Mouse (Mus musculus) liver, embryonic 14.5 days (tissue): Measurements from ENCODE around the gene 2310007B03Rik. TPM values are rescaled to one million over a fixed set of nuclear protein-coding genes. Genes with fewer than 3 reads are reported as not detected.

Experiments used
- ATAC-seq: fragments of 200-750 bp; cut with Nextera tagmentation; 2 replicates; pipeline ENCODE4 v1.8.0; 2017; ENCODE audit warnings: moderate number of reproducible peaks, mild to moderate bottlenecking, moderate library complexity; ENCODE audit not compliant: insufficient read depth
- DNase-seq, 3 experiments: peaks; one replicate each; pipeline ENCODE4 v3.0.0-alpha.2; 2012 to 2013; ENCODE audit warnings: low read depth in 3 of 3, low spot score in 3 of 3
- H3K27ac ChIP-seq: fragments of 300-500 bp; sonication (generic); 2 replicates; pipeline ENCODE4 v1.5.1; 2014; ENCODE audit warnings: moderate library complexity, mild to moderate bottlenecking, control low read depth, inconsistent platforms
- H3K27me3 ChIP-seq: fragments of 300-500 bp; sonication (generic); 2 replicates; pipeline ENCODE4 v1.6.1; 2014; ENCODE audit warnings: mild to moderate bottlenecking, low read length, moderate library complexity; ENCODE audit not compliant: control insufficient read depth, insufficient read depth
- H3K36me3 ChIP-seq: fragments of 300-500 bp; sonication (generic); replicated peaks from 2 replicates; pipeline ENCODE4 v1.6.1; 2014; ENCODE audit warnings: low read depth; ENCODE audit not compliant: control insufficient read depth, insufficient read depth
- H3K4me1 ChIP-seq, 2 experiments: fragments of 200-500 bp in 1 of 2; fragments of 300-500 bp in 1 of 2; sonication (generic) in 1 of 2; replicated peaks; 2 replicates each; pipeline ENCODE4 v1.6.1; 2012 to 2014; ENCODE audit warnings: antibody characterized with exemption in 1 of 2, inconsistent platforms in 1 of 2, low read length in 1 of 2; ENCODE audit not compliant: control insufficient read depth in 2 of 2, insufficient read depth in 2 of 2
- H3K4me2 ChIP-seq: fragments of 300-500 bp; sonication (generic); 2 replicates; pipeline ENCODE4 v1.6.1; 2014; ENCODE audit warnings: low read depth, mild to moderate bottlenecking, control low read depth, moderate library complexity
- H3K4me3 ChIP-seq, 2 experiments: fragments of 200-500 bp in 1 of 2; fragments of 300-500 bp in 1 of 2; sonication (generic) in 1 of 2; 2 replicates each; pipeline ENCODE4 v1.5.1; 2012 to 2014; ENCODE audit warnings: low read depth in 2 of 2, low read length in 2 of 2, mild to moderate bottlenecking in 2 of 2, control low read depth in 1 of 2, inconsistent platforms in 1 of 2, moderate library complexity in 1 of 2; ENCODE audit not compliant: insufficient read depth in 1 of 2
- H3K9ac ChIP-seq: fragments of 300-500 bp; sonication (generic); replicated peaks from 2 replicates; pipeline ENCODE4 v1.6.1; 2014; ENCODE audit warnings: mild to moderate bottlenecking, control low read depth, moderate library complexity
- H3K9me3 ChIP-seq: fragments of 300-500 bp; sonication (generic); 2 replicates; pipeline ENCODE4 v1.6.1; 2016; ENCODE audit warnings: low read length, mixed read lengths; ENCODE audit not compliant: control insufficient read depth
- CTCF ChIP-seq: IDR thresholded peaks from 2 replicates; pipeline ENCODE4 v1.5.1; 2016; ENCODE audit warnings: antibody characterized with exemption, low read depth, control low read depth
- EP300 ChIP-seq: IDR thresholded peaks from 2 replicates; pipeline ENCODE4 v1.6.1; 2016; ENCODE audit warnings: antibody characterized with exemption, low read depth
- WGBS: fragments of 180-500 bp; shearing (Covaris S2); extraction: QIAGEN DNeasy Blood & Tissue Kit; methylation state at CpG from one replicate; pipeline ENCODE4 v1.1.7; 2014; ENCODE audit not compliant: insufficient replicate concordance; 5-methylcytosine and 5-hydroxymethylcytosine counted together
- polyA plus RNA-seq, 2 experiments: library from polyadenylated mRNA; depleted of rRNA in 1 of 2; stranded (reverse) in 1 of 2; unstranded in 1 of 2; fragments of >200 nt; fragmentation: Nextera tagmentation in 1 of 2; extraction: Ambion mirVana in 1 of 2; gene quantifications; 2 replicates each; pipeline versions ENCODE4 v1.2.1 to v1.2.3; 2012 to 2014

2310007B03Rik gene
- polyA plus RNA-seq, 2 experiments = 0.07 to 0.09 TPM

DNA sequence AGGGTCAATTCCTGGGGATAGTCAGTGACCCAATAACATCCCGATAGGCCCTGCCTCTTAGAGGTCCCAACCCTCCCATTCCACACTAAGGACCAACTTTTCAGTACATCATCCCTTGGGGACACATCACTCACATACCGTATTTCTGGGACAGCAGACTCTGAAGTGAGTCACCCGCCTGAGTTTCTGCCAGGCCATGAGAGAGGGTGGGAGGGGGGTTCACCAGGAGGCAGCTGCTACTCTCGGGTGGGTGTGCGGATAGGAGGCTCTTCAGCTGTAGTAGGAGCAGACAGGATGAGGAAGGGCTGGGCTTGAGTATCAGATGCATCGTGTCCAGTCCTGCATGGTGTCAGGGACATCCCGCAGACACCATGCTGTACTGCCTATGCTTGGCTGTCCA is 21.0 kb downstream of the 2310007B03Rik start:
- ATAC-seq (no peak), DNase-seq (no peak)
- TF ChIP-seq CTCF (no peak), EP300 (no peak)
- peaks cover 0 to 2% of the 10 kb centered on the region in 2 experiments; a peak in 1 of 4 replicates for H3K4me1 ChIP-seq
- H3K4me2 ChIP-seq = no peak overlapping the region
- H3K36me3 ChIP-seq = no peaks in the 10 kb centered on the region
- WGBS = 58% methylated on average over 7 of the region's 7 CpGs
- no peak overlapping the region for H3K4me3 ChIP-seq
- H3K27me3 ChIP-seq = no peaks in the 10 kb centered on the region
- no peak overlapping the region for H3K9ac ChIP-seq
- H3K27ac ChIP-seq = no peak overlapping the region
- H3K9me3 ChIP-seq = no peaks in the 10 kb centered on the region

DNA sequence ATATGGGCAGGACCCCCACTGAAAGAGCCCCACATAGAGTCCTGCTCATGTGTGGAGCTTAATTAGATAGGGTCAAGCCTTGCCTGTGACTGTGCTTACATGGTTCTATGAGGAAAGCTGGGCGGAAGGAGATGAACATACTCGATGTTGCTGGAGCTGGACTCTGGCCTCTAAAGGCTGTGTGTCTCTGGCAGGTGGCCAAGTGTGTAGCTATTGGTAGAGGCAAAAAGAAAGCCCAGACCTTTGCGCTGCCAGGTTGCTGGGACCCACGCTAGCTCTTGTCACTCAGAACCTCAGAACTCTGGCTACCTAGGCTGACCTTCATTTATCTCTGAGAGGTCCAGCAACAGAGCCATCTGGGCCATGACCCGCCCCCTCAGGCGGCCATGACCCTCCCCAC is 22.2 kb downstream of the 2310007B03Rik start:
- ATAC-seq (peak; percentile 69), DNase-seq (peak; percentile 24 to 45 (median 34))
- Histone ChIP-seq H3K27me3 (no peaks in the 10 kb centered on the region), H3K4me2 (no peak overlapping the region), H3K27ac (no peak overlapping the region), H3K36me3 (no peaks in the 10 kb centered on the region), H3K9me3 (no peaks in the 10 kb centered on the region), H3K4me3 (no peak overlapping the region), H3K4me1 (peaks cover 0 to 2% of the 10 kb centered on the region in 2 experiments; a peak in 1 of 4 replicates), H3K9ac (no peak overlapping the region)
- WGBS = 54% methylated on average over 6 of the region's 6 CpGs
- TF ChIP-seq CTCF (no peak), EP300 (no peak)

DNA sequence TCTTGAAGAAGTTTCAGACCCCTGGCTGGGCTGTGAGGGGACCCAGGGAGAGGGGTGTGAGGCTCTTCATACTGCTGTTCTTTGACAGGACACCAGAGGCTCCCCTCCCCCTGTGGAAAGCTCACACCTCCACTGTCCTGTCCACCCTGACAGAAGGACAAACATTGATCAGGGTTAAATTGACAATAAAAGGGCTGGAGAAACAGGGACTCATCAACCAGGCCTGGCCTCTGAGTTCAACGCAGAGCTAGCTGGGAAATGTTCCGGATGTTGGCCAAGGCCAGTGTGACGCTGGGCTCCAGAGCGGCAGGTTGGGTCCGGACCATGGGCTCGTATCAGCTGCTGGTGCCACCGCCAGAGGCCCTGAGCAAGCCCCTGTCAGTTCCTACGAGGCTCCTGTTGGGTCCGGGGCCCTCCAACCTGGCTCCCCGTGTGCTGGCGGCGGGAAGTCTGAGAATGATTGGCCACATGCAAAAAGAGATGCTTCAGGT is 25.7 kb downstream of the 2310007B03Rik start, which contains the start of gene Agxt:
Agxt (plus strand) TSS at position 205 of the 491 bp plus-strand sequence.
- no peak for TF ChIP-seq CTCF
- no peak for TF ChIP-seq EP300
- Histone ChIP-seq H3K27me3 (no peaks in the 10 kb centered on the region), H3K36me3 (no peaks in the 10 kb centered on the region), H3K9ac (no peak within 1 kb of the TSS), H3K4me2 (no peak within 1 kb of the TSS), H3K4me1 (peaks cover 0 to 2% of the 10 kb centered on the region in 2 experiments; a peak in 1 of 4 replicates), H3K9me3 (no peaks in the 10 kb centered on the region), H3K27ac (no peak within 1 kb of the TSS), H3K4me3 (no peak within 1 kb of the TSS)
- DNase-seq = no peak
- no peak for ATAC-seq
- 66% methylated on average over 12 of the region's 12 CpGs for WGBS

DNA sequence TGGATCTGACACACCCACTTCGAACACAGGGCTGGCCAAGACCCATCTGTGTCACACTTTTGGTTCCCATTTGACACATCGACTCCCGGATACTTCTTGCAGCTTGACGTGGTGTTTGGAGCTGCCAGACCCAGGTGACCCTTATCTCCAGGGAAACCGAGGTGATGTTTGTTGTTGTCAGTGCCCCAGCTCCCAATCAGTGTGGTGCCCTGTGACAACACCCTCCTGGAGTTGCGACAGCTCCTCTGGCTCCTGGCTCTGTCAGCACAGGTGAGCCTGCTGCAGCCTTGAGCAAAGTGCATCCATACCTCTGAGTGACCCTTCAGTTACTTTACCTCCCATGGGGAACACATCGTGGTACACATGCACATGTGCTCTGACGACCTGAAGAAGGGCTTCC is 28.1 kb downstream of the 2310007B03Rik start:
- H3K4me3 ChIP-seq = no peak overlapping the region
- no peaks in the 10 kb centered on the region for H3K4me1 ChIP-seq
- WGBS = 40% methylated on average over 8 of the region's 8 CpGs
- DNase-seq = no peak
- no peak for TF ChIP-seq EP300
- no peak for TF ChIP-seq CTCF
- no peak overlapping the region for H3K4me2 ChIP-seq
- H3K9ac ChIP-seq = no peak overlapping the region
- ATAC-seq = peak; percentile 40; the same call in 1 of the 2 replicates
- H3K27me3 ChIP-seq = no peaks in the 10 kb centered on the region
- H3K36me3 ChIP-seq = no peaks in the 10 kb centered on the region
- no peaks in the 10 kb centered on the region for H3K9me3 ChIP-seq
- no peak overlapping the region for H3K27ac ChIP-seq

DNA sequence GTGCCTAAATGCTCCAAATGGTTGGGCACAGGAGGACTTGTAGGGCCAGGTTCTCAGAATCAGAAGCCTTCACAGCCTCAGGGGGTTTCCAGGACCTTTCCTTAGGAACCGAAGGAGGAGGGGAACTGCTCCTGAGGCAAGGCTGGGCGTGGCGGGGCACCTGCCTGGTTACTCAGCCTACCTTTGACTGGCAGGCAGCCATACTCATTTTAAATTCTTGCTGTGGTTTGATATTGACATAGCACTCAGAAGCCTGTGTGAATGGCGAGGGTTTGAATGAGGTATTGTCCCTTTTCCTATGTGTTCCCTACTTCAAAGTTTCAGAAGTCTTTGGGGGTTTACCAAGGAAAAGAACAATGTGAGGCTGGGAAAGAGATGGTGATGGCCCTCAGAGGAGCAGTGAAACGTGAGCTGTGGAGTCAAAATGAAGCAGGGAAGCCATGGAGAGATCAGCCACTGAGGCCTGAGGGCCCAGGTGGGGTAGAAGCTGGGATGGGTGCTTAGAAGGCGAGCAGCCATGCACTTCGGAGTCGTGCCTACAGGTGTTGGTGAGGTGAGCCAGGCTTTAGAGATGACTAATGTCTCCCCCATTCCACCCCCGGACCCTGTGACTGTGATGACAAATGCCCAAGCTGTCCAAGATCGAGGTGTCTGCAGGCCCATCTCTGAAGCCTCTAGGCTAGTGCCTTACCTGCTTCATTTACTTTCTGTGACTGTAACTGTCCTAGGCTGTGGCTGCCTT is 30.3 kb downstream of the 2310007B03Rik start:
- Histone ChIP-seq H3K4me3 (no peak overlapping the region), H3K9me3 (no peaks in the 10 kb centered on the region), H3K4me2 (no peak overlapping the region), H3K4me1 (no peaks in the 10 kb centered on the region), H3K9ac (no peak overlapping the region), H3K36me3 (no peaks in the 10 kb centered on the region), H3K27me3 (no peaks in the 10 kb centered on the region), H3K27ac (no peak overlapping the region)
- 51% methylated on average over 10 of the region's 10 CpGs for WGBS
- ATAC-seq (no peak), DNase-seq (no peak)
- TF ChIP-seq CTCF = no peak
- TF ChIP-seq EP300 = no peak
